Mouse (Mus musculus): ENCODE measurements around the gene Plcb4.
"Not testable (repeated sequence)": the region's sequence is repeated elsewhere in the genome, so short reads cannot be mapped to it uniquely, and the experiment has no call there.

Plcb4 gene

DNA sequence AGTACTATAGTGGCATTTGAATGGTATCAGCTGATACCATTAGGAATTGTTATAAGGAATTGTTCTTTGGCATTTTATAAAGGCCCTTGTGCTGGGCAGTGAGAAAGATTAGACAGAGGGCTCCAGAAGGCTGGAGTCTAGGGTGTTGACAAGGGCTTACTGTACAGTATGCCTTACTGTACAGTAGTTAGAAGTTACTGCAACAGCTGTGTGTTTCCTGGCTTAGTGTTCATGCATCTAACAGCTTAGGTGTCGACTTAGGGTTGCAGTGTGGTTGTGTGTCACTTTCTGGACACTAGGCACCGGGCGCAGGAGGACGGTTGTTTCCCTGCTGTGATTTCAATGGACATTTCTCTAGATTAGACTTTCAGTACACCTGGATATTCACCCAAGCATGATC is 57.4 kb downstream of the Plcb4 start:
- DNase-seq (ENCODE audit: low spot score in 2 of 2) = no peak

- DNase-seq (ENCODE audit: low spot score in 2 of 2) = peak; percentile 78 to 79
These were observed 58.7 kb downstream of the Plcb4 start for GRCm38 (mm10) chr2:135717232-135718134.

DNA sequence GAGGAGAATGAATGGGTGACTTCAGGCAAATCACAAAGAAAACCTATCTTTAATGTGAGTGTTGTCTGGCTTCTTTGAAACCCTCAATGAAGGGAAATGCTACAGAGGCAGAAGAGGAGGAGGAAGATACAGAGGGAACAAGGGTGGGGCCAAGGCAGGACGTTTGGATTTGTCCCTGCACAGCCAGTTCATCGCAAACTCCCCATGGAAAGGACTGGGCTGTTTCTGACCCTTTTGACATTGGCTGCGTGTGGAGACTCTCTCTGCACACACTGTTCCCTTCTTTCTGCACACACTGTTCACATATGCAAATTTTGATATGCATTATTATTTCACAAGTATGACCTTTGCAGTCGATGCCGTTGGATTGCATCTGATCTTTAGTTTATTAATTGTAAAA is 63.3 kb downstream of the Plcb4 start:
- DNase-seq (ENCODE audit: low spot score in 2 of 2) = no peak

DNA sequence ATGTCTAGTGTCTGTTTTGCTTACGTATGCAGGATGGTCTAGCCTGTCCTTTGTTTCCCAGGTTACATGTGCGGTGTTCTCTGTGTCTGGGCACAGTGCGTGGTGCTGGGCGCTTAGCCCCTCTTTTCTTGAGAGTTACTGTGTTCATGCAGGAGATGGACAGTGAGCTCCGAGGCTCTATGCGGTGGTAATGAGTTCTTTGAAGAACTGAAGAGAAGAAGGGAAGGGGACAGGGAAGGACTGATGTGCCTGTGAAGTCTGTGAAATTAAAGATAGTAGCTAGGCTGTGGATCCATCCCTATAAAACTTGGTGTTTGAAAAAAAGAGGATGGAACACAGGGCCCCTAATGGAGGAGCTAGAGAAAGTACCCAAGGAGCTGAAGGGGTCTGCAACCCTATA is 64.6 kb downstream of the Plcb4 start:
- no peak for DNase-seq (ENCODE audit: low spot score in 2 of 2)

DNA sequence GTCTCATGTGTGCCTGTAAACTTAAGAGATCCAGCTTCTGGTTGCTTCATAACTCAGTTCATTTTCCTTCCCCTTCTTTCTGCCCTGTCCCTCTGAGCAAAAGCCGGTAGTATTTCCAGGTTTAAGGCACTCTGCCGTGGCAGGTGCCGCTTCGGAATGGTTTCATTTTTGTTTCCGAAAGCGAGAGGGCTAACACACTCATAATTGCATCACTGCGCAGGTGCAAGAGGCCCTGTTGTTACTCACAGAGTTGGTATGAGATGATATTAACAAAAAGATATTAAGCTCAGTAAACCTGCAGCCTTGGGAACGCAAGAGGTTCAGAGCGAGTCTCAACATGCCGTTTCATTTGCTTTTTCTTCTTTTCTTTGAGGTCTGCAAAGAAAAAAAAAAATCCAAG is 65.7 kb downstream of the Plcb4 start:
- DNase-seq (ENCODE audit: low spot score in 2 of 2) = no peak

GRCm38 (mm10) chr2:135725362-135725761 is 66.6 kb downstream of the Plcb4 start:
- peak; percentile 50 to 72 for DNase-seq (ENCODE audit: low spot score in 2 of 2)

DNA sequence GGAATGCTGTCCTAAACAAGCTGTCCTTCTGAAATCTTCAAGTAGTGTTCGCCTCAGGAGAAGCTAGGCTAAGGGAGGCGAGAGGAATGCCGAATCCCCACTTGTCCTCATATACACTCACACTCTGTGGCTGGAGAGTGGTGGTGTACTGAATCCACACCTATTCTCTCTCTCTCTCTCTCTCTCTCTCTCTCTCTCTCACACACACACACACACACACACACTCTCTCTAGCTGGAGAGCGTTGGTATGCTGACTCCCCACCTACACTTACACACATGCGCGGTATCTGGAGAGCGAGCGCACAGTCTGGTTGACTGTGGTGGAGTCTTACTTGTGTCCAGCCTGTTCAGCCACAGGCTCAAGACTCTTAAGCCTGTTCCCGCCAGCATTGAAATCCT is 68.3 kb downstream of the Plcb4 start:
- DNase-seq (ENCODE audit: low spot score in 2 of 2) = no peak

GRCm38 (mm10) chr2:135727925-135728324 is 69.1 kb downstream of the Plcb4 start:
- DNase-seq (ENCODE audit: low spot score in 2 of 2) = no peak

- DNase-seq (ENCODE audit: low spot score in 2 of 2) = peak; percentile 74 to 81
These were observed 72.8 kb downstream of the Plcb4 start for GRCm38 (mm10) chr2:135731591-135731990.

DNA sequence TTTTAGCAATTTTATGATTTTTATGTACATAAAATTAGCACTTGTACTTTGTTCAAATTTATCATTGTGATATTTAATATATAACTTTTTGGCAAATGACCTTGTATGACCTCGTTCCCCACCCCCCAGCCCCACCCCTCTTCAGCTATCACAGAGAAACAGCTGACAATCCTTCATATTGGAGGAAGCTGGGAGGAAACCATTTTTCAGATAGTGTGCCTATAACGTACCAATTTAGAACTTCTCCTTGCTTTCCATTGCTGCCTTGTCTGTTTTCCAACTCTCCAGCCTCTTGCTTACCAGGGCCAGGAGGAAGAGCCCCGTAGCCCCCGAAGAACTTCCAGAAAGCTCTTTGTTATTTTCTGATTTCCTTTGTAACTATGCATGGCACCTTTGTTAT is 73.8 kb downstream of the Plcb4 start:
- DNase-seq (ENCODE audit: low spot score in 2 of 2) = no peak

- no peak for DNase-seq (ENCODE audit: low spot score in 2 of 2)
These were observed 75.2 kb downstream of the Plcb4 start for GRCm38 (mm10) chr2:135733926-135734510.

DNA sequence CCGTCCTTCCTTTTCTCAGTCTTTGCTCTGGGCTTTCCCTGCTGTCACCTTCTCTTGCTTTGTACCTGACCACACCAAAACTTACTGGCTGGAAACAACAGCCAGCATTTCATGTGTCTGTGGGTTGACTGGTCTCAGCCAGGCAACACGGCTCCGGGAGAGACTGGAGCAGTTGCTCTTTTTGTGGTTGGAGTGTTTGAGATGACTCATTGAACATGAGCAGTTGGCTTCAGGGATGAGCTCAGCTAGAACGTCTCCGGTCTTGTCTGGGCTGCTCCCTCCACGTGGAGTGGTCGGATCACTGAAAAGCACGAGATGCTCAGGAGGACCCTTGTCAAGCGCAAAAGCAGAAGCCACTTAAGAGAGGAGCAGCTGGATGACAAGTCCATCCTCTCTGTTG is 78.7 kb downstream of the Plcb4 start:
- peak in 1 of 2 experiments; percentile 42 for DNase-seq (ENCODE audit: low spot score in 2 of 2)

DNA sequence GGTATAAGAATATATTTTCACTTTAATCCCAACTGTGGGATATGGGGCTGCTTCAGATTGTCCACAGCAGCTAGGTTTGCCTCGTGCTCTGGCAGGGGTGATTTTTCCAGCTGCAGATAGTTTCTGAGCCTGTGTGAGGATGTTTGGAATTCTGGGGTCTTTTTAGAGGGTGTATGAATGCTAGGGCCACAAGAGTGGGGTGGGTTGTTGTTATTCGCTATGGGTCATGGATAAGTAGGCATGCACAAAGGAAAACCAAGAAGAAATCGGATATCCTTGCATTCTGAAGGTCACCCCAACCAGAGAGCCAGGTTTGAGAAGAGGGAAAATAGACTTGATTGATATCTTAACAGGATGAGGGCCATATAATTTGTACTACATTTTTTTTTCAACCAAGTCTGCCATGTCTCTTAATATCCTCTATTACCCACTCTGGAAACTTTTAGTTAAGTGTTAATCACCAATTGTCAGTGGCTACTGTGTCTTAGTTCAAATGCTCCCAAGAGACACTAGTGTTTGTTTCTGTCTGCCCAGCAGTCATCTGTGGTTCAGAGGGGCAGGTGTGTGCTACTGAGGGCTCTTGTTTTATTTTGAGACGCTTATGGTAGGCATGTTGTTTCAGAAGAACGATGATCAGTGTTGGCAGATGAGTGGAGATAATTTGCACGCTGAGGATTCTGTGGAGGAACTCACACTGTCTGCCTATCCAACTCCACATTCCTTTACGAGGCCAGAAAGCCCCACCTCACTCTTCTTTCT is 79.4 kb downstream of the Plcb4 start:
- not testable (repeated sequence) for DNase-seq (ENCODE audit: low spot score in 2 of 2)

DNA sequence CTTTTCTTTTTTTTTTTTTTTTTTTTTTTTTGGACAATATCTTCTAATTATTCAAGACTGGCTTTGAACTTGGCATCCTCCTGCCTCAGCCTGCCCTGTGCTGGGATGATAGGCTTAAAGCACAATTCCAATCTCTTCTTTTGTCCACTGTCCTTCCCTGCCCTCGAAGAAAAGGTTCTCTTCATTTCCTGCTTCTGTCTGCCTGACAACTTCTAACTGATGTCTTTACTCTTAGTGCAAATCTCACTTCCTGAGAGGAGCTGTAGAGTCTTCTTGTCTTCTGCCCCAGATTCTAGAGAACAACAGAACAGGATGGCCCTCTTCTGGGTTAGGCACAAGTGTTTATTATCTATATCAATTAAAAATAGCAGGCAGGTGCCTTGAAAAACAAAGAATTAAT is 80.1 kb downstream of the Plcb4 start:
- DNase-seq (ENCODE audit: low spot score in 2 of 2) = no peak

- DNase-seq (ENCODE audit: low spot score in 2 of 2) = peak; percentile 46 to 48
These were observed 84.3 kb downstream of the Plcb4 start for GRCm38 (mm10) chr2:135742954-135743700.

DNA sequence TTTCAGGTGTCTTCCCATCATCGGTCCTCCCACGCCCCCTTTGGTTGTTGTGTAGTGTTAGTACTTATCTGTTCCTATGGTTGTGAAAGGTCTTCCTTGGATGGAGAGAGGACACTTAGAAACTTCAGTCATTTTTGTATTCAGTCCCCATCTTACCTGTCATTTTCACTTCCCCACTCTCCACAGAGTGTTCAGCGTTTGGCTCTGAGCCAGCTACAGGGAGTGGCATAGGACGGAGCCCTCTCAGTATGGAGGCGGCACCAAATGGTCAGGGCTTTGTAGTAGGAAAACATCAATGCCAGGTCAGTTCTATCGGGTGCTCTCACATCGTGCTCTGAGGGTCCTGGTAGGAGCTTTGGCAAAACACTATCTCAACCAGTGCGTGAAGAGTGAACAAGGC is 85.9 kb downstream of the Plcb4 start:
- DNase-seq (ENCODE audit: low spot score in 2 of 2) = no peak

- no peak for DNase-seq (ENCODE audit: low spot score in 2 of 2)
These were observed 86.3 kb downstream of the Plcb4 start for GRCm38 (mm10) chr2:135745126-135745525.

- DNase-seq (ENCODE audit: low spot score in 2 of 2) = no peak
These were observed 89.6 kb downstream of the Plcb4 start for GRCm38 (mm10) chr2:135748441-135748840.

DNA sequence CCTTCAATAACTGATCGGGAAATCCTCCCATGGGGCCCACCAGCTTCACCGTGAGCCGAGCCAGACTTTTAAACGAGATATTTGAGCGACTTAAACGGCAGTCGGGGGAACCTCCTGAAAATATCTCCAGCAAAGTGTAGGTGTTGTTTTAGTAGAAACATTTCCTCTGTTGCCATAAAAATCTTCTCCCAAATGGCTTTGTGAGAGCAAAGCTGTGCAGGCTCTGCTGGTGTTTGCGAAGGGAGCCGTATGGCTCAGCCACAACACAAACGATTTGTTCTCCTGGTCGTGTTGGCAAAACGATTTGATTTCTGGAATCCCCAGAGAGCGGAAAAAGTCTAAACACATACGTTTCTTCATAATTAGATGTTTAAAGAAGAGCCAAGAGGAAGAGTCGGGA is 90.8 kb downstream of the Plcb4 start:
- DNase-seq (ENCODE audit: low spot score in 2 of 2) = no peak

DNA sequence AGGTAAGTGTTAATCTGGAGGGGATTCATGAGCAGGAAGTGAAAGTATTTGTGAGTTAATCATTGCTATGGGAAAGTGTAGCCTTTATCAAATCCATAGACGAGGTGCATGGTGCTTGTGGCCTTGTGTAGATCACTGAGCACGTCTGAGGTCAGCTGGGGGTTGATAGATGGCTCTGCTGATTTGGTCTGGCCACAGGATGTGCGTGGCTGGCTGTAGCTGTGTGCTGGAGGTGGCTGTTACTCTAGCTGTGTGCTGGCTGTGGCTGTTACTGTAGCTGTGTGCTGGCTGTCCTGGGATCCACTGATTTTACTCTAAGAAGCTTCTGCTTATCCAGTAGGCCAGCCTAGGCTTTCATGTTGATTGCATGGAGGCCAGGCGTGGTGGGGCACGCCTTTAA is 91.9 kb downstream of the Plcb4 start:
- no peak for DNase-seq (ENCODE audit: low spot score in 2 of 2)

DNA sequence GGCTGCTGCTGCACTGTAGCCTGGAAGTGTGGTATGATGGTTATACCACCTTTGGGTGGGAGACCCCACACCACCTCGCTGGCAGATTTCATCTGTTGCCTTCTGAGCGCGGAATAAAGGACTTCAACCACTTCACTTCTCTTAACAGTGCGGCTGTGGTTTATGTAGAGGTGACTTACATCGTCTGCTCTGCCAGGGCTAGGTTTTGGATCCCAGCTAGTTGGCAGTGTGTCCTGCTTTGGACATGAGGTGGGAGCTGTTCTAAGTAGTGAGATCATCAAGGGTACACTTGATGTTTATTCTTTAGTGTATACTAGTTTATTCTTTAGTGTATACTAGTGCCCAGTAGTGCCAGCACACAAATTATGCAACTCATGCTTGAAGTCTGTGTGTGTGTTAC is 97.0 kb downstream of the Plcb4 start:
- DNase-seq (ENCODE audit: low spot score in 2 of 2) = no peak

GRCm38 (mm10) chr2:135757478-135757877 is 98.7 kb downstream of the Plcb4 start:
- no peak for DNase-seq (ENCODE audit: low spot score in 2 of 2)

All from heart, adult 9 months (tissue).